Comparison of ENCODE assay signal across 8 mouse cellular contexts in genomic region chr2:35269716-35270260, GRCm38 (mm10). TPM values are rescaled to one million over a fixed set of nuclear protein-coding genes. Genes with fewer than 3 reads are reported as not detected.
DNase-seq lines count a peak whose midpoint lies in the region; ATAC-seq lines count a peak whose summit lies in the region.
"Had no signal": no experiment of that assay in that cellular context is flagged by ENCODE, and none has a peak within 500 bp of the region (broad histone marks: within the 10 kb centered on the region; RNA-seq: fewer than 3 reads in every experiment).

No protein-coding gene starts in this region.

- no peaks in the 10 kb centered on the region for H3K27me3 ChIP-seq in midbrain, embryonic 15.5 days (replicated peaks)
- H3K27me3 ChIP-seq in midbrain, embryonic 13.5 days = no peaks in the 10 kb centered on the region
- H3K27me3 ChIP-seq in heart, embryonic 13.5 days (replicated peaks) = no peaks in the 10 kb centered on the region
- H3K27me3 ChIP-seq in limb, embryonic 12.5 days = peaks cover 14% of the 10 kb centered on the region; the same call in 1 of the 2 replicates

- no peaks in the 10 kb centered on the region for H3K36me3 ChIP-seq in midbrain, embryonic 15.5 days (replicated peaks)
- no peaks in the 10 kb centered on the region for H3K36me3 ChIP-seq in midbrain, embryonic 13.5 days
- no peaks in the 10 kb centered on the region for H3K36me3 ChIP-seq in heart, embryonic 13.5 days
- no peaks in the 10 kb centered on the region for H3K36me3 ChIP-seq in limb, embryonic 12.5 days

- H3K27ac ChIP-seq in midbrain, embryonic 15.5 days = no peak overlapping the region
- no peak overlapping the region for H3K27ac ChIP-seq in midbrain, embryonic 13.5 days
- peak overlapping the region; percentile 90 for H3K27ac ChIP-seq in heart, embryonic 13.5 days (replicated peaks)
- H3K27ac ChIP-seq in limb, embryonic 12.5 days = 0 out of 2 replicates have a peak overlapping the region, but pooled peaks have one; percentile 35

- no peaks in the 10 kb centered on the region for H3K9me3 ChIP-seq in midbrain, embryonic 15.5 days
- no peaks in the 10 kb centered on the region for H3K9me3 ChIP-seq in midbrain, embryonic 13.5 days
- H3K9me3 ChIP-seq in heart, embryonic 13.5 days = no peaks in the 10 kb centered on the region
- no peaks in the 10 kb centered on the region for H3K9me3 ChIP-seq in limb, embryonic 12.5 days

- peak; percentile 2; the same call in 1 of the 2 replicates for ATAC-seq in midbrain, embryonic 15.5 days (replicated peaks)
- no peak for ATAC-seq in midbrain, embryonic 13.5 days
- ATAC-seq in heart, embryonic 13.5 days (ENCODE audit: extremely low read depth, insufficient number of reproducible peaks, low FRiP score, low TSS enrichment) = no peak
- ATAC-seq in limb, embryonic 12.5 days (ENCODE audit: insufficient number of reproducible peaks, insufficient read depth, low FRiP score, low TSS enrichment, low read depth) = no peak
- ATAC-seq in activated CD4-positive, CD25-positive, alpha-beta regulatory T cell, adult 4 months = no peak

- no peak for DNase-seq in layer of hippocampus, adult 11-12 months (ENCODE audit: low spot score)
- no peak for DNase-seq in layer of hippocampus, adult 9-10 months (ENCODE audit: low spot score)
- DNase-seq: midbrain, embryonic 14.5 days had no signal

- no peak overlapping the region for H3K4me3 ChIP-seq in midbrain, embryonic 15.5 days
- no peak overlapping the region for H3K4me3 ChIP-seq in midbrain, embryonic 13.5 days (replicated peaks)
- no peak overlapping the region for H3K4me3 ChIP-seq in heart, embryonic 13.5 days
- no peak overlapping the region for H3K4me3 ChIP-seq in limb, embryonic 12.5 days (replicated peaks)

- peaks cover 4% of the 10 kb centered on the region; the same call in 1 of the 2 replicates for H3K4me1 ChIP-seq in midbrain, embryonic 15.5 days
- 0 out of 2 replicates have a peak, but pooled peaks cover 4% of the 10 kb centered on the region for H3K4me1 ChIP-seq in midbrain, embryonic 13.5 days (replicated peaks)
- peaks cover 98% of the 10 kb centered on the region for H3K4me1 ChIP-seq in heart, embryonic 13.5 days
- peaks cover 55% of the 10 kb centered on the region for H3K4me1 ChIP-seq in limb, embryonic 12.5 days (replicated peaks)

- 77% methylated on average over 4 of the region's 4 CpGs for WGBS in midbrain, embryonic 15.5 days
- 84% methylated on average over 4 of the region's 4 CpGs for WGBS in midbrain, embryonic 13.5 days
- 56% methylated on average over 4 of the region's 4 CpGs for WGBS in heart, embryonic 13.5 days
- WGBS in limb, embryonic 12.5 days = 54% methylated on average over 4 of the region's 4 CpGs

- H3K9ac ChIP-seq in midbrain, embryonic 15.5 days = no peak overlapping the region
- H3K9ac ChIP-seq in midbrain, embryonic 13.5 days (replicated peaks) = no peak overlapping the region
- peak overlapping the region; percentile 68 for H3K9ac ChIP-seq in heart, embryonic 13.5 days
- 0 out of 2 replicates have a peak overlapping the region, but pooled peaks have one; percentile 19 for H3K9ac ChIP-seq in limb, embryonic 12.5 days (replicated peaks)

- H3K4me2 ChIP-seq in midbrain, embryonic 15.5 days = no peak overlapping the region
- H3K4me2 ChIP-seq in midbrain, embryonic 13.5 days (replicated peaks) = no peak overlapping the region
- H3K4me2 ChIP-seq in heart, embryonic 13.5 days = peak overlapping the region; percentile 44
- H3K4me2 ChIP-seq in limb, embryonic 12.5 days = no peak overlapping the region

RNA-seq across cellular contexts. Expression of gene Gsn, which starts 13.6 kb away (rescaled TPM):
- 18.9 and 19.2 TPM in 2 replicates for polyA plus RNA-seq in midbrain, embryonic 15.5 days (2015; fragmentation: Nextera tagmentation; extraction: Ambion mirVana)
- polyA plus RNA-seq in midbrain, embryonic 13.5 days (2015; fragmentation: Nextera tagmentation; extraction: Ambion mirVana) = 14.1 and 18.0 TPM in 2 replicates
- 205 and 215 TPM in 2 replicates for polyA plus RNA-seq in heart, embryonic 13.5 days (2015; fragmentation: Nextera tagmentation; extraction: Ambion mirVana)
- 45.2 and 52.5 TPM in 2 replicates for polyA plus RNA-seq in limb, embryonic 12.5 days (2016; fragmentation: Nextera tagmentation; extraction: Ambion mirVana)
- 10 to 100 TPM; 27.2 to 28.3 TPM for polyA plus RNA-seq in activated CD4-positive, CD25-positive, alpha-beta regulatory T cell, adult 4 months (2017; shearing (Covaris generic))

Comparison
In these comparisons a context has a peak if more than half of its experiments do, and no peak if none do; other contexts are left out.
1. H3K27ac ChIP-seq: peak in heart, embryonic 13.5 days (single experiment) and limb, embryonic 12.5 days (single experiment); none in midbrain, embryonic 15.5 days (single experiment) and midbrain, embryonic 13.5 days (single experiment).
2. H3K9ac ChIP-seq: peak in heart, embryonic 13.5 days (single experiment) and limb, embryonic 12.5 days (single experiment); none in midbrain, embryonic 15.5 days (single experiment) and midbrain, embryonic 13.5 days (single experiment).